Mouse (Mus musculus) right cerebral cortex, postnatal 36 days (tissue): Measurements from ENCODE around the gene Vgll2.

Experiments used
- DNase-seq, 2 experiments: peaks; one replicate each; pipeline ENCODE4 v3.0.0; 2022; ENCODE audit warnings: low spot score in 2 of 2, mixed read lengths in 1 of 2

Gene Vgll2

DNA sequence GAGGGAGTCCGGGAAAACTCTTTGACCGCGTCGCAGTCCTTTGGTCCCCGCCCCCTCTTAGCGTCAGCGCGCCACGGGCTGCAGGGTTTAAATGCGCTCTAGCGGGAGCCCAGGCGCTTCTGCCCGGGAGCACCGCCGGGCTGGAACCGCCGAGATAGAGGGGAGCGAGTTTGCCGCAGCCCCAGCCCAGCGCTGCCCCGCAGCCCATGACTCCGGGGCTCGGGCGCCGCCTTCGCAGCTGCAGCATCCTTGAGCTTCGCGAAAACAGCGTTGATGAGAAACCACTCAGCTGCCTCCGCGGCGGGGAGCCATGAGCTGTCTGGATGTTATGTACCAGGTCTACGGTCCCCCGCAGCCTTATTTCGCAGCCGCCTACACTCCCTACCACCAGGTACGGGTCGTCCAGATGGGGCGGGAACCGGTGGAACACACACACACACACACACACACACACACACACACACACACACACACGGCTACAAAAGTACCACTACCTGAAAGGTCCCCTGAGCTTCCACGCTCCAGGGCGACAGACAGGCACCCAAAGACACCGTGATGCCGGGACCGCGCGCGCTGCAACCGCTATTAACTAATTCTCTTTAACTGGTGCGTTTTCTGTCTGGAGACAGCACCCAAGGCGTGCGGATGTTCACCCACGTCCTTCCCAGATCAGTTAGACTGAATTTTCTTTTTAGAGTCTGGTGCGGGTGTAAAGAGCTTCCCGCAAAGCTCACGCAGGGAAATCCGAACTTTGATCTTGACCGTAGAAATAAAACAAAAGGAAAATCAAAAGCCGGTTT lies at the start of gene Vgll2:
Gene Vgll2 (plus strand): TSS at position 90 of the 800 bp plus-strand sequence.
- DNase-seq = peak; percentile 4 to 14

DNA sequence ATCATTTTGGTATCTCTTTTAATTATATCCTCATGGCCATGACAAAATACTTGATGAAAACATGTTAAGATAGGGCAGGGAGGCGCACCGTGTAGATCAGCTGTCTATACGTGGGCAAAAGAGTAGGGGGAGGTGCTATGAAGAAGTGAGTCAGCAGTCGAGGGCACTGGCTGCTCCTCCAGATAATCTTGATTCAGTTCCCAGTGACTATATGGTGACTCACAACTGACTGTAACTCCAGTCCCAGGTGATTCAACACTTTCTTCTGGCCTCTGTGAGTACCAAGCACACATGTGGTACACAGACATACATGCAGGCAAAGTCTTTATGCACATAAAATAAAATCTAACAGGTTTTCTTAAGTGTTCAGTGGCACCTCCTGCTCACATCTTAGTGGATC lies 47.2 kb upstream of the Vgll2 start:
- DNase-seq = peak; percentile 4 to 6

DNA sequence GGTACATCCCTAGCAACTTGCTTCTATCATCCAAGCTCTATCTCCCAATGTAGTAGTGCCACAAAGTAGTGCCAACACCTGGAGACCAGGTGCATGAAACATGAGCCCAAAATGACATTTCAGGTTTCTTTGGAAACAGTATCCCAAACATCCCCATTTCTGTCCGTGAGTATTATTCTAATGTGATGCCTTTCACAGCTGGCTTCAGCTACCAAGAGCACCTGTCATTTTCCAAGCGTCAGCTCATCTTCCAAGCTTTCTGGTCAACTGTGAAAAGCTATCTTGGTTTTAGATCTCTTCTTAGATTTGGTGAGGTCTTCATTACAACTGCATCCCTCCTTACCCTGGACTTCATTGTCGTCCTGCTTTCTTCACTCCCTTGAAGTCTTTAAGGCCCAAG lies 46.7 kb upstream of the Vgll2 start:
- no peak for DNase-seq

DNA sequence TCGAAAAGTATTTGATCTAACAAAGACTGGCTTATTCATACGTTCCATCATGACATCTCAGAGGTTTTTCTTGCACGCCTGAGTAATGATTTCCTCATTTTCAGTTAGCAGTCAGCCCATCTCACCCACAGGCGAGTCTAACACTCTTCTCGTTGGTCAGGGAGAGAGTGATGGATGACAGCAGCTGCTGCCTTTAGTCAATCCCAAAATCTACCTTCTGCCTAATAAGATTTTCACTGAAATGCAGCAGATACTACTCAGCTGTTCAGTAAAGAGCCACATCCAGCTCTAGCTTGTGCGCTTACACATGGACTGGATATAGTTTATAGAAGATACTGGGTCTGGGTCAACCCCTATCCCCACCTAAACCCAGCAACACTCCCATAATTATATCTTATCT lies 40.7 kb upstream of the Vgll2 start:
- no peak for DNase-seq

DNA sequence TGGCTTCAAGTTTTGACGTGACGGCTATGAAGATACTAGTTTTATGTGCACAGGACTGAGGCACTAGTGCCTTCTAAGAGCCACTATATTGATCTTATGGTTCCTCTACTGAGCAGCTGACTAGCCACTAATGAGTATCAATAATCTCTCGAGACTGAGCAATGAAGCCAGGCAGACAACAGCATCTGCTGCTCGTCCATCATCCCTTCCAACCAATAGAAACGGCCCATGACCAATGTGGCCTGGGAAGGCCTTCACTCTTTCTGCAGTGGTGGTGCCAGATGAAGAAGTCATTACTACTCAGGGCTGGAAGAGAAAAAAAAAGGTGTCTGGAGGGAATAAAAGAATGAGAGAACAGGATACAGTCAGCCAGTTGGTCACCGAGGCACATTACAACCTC lies 39.9 kb upstream of the Vgll2 start:
- DNase-seq = no peak

DNA sequence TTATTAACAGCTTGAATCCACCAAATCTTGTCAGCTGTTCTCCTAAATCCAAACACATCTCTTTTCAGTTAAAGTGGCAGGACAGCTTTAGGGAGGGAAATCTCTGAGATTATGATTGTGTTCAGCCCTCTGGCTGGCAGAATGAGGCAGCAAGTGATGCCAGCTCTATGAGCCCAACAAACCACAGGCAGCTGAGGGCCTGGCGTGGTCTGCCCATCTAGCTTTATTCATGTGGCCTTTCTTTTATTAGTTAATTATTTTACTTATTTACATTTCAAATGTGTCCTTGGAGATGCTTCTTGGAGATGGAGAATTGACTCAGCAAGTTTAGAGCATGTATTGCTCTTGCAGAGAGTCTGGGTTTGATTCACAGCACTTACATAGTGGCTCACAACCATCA lies 3.8 kb upstream of the Vgll2 start:
- DNase-seq = no peak

DNA sequence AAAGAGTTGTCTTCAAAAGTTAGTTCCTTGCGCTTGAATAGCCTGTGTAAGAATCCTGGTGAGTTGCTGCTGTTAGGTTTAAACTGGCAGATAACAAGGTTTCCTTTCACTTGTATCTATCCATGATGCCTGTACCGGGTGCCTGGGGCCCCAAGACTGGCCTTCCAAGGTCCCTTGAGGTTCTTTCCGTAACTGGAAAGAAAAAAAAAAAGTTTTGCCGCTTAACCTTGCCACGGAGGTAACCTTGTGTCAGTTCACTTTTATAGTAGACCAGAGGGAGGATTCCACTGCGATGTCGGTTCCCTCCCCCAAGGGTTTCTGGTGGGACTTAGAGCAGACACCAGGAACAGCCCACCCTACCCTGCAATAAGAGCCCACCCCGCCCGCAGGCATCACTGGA lies 1.1 kb upstream of the Vgll2 start:
- DNase-seq = no peak

DNA sequence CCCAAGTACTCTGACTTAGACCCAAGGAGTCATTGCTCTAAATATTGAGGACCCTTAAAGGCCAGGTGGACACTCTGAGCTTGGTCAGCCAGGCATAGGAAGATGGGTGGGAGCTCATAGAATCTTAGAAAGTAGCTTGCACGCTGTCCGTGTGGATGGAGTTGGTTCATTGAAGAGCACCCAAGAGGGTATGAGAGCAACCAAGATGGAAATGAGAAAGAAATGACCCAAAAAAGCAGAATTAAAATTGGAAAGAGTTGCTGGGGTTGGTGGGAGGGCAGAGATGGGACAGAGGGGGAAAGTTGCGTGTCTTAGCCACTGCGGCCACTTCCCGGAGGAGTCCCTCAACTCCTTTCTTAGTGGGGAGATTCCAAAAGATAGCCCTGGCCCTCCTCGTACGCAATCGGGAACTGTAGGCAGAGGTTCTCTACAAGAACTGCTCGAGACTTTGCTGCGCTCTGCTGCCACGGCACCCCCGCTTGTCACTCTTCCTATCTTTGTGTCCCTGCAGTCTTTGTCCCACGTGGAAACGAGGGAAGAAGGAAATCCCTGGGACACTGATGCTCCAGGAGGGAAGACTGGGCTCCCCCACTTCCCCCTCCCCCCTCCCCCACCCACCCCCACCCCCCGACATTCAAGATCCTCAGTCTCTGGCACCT lies 437 bp upstream of the Vgll2 start:
- DNase-seq = no peak

DNA sequence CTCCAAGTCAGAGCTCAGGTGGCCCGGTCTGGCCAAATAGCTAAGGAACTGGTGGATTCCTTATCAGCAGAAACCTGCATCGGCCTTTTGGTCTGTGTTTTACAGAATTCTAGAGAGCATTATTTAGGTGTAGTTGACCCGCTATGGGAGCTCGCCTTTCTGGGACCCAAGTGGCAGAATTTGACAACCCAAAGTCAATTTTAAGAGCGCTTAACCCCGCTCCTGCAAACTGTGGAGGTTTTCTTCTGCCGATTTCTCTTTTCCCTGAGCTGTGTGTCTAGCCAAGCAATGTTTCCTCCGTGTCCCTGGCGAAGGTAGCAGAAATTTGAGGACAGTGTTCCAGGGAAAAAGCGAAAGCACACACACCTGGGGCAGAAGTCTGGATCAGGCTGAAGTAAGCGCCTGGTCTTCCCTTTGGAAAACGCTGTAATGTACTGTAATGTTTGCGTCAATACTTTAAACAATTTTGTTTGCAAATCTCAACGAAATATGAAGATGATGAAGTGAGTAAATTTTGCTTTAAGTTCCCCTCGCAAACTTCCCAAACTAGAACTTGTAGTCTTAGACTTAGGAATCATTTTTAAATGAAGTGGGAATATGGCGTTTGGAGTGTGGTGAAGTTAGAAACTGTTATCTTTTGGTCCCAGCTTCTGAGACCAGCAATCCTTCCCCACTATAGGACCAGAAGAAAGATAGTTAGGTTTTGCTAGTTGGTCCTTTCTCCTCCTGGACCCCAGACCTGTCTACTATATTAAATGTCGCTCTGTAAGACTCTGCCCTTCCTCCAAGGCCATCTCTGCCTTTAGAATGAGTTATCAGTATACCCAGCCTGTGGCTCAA lies 1.1 kb downstream of the Vgll2 start:
- DNase-seq = no peak

DNA sequence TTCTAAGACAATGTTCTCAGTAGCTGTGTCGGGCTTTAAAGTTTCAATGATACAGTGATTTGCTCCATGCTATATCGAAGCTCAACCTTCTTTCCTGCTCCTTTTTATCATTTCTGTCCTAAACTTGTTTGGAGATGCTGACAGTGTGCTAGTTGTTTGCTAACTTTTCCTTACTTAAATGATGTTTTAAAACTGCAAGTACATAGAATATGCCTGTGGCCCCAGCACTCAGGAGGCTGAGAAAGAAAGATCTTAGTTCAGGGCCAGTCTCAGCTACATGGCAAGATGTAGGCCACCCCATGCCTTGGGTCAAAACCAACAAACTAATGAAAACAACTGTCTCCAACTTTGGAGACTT lies 1.7 kb downstream of the Vgll2 start:
- no peak for DNase-seq

DNA sequence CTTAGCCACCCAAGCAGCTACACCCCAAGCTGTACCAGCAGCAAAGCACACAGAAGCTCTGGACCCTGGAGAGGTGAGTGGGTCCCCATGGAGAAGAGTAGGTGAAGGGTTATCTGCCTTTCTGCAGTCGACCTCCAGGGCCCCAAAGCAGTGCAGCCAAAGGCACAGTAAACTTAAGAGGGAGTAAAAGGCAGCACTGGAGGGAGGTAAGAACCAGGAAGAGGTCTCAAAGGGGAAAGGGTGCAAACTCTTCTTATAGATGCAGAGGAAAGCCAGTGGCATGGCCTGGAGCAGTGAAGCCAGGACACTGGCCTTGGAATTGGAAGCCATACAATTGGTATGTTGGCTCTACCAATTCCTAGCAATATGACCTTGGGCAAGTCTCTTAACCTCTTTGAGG lies 3.0 kb downstream of the Vgll2 start:
- DNase-seq = no peak

DNA sequence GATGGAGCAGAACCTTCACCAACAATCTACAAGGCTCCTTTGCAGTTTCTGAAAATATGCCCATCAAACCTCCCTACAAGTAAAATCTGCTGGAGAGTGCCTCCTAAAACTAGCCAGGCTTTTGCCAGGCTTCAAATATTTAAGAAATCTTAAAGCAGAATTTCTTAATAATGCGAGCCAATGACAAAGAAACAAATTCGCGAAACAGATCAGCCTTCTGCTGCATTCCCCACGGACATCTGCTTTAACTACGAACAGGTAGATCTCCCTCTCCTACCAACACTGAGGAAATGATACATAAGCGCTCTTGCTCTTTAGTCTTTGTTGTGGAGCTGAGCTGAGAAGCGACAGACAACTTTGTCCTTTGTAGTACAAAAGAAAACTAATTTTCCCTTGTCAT lies 3.5 kb downstream of the Vgll2 start:
- no peak for DNase-seq

DNA sequence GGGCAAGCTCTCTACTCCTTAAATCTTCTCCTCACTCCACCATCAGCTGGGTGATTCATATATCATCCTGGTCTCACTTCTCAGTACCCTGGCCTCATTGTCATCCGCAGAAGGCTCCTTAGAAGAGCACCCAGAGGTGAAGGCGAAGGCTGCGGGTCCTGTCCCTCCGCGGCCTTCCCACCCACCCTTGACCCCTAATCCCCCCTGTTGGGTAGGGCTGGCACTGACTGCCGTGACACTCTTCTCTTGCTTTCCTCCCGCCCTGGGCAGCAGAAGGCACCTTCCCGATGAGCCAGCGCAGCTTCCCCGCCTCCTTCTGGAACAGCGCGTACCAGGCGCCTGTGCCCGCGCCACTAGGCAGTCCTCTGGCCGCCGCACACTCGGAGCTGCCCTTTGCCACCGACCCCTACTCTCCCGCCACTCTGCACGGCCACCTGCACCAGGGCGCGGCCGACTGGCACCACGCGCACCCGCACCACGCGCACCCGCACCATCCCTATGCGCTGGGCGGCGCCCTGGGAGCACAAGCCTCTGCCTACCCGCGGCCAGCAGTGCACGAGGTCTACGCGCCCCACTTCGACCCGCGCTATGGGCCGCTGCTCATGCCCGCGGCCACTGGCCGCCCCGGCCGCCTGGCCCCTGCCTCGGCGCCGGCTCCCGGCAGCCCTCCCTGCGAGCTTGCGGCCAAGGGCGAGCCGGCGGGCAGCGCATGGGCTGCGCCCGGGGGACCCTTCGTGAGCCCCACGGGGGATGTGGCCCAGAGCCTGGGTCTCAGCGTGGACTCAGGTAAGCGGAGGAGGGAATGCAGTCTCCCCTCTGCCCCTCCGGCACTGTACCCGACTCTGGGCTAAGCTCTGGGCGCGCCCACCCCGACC lies 5.1 kb downstream of the Vgll2 start:
- DNase-seq = no peak

DNA sequence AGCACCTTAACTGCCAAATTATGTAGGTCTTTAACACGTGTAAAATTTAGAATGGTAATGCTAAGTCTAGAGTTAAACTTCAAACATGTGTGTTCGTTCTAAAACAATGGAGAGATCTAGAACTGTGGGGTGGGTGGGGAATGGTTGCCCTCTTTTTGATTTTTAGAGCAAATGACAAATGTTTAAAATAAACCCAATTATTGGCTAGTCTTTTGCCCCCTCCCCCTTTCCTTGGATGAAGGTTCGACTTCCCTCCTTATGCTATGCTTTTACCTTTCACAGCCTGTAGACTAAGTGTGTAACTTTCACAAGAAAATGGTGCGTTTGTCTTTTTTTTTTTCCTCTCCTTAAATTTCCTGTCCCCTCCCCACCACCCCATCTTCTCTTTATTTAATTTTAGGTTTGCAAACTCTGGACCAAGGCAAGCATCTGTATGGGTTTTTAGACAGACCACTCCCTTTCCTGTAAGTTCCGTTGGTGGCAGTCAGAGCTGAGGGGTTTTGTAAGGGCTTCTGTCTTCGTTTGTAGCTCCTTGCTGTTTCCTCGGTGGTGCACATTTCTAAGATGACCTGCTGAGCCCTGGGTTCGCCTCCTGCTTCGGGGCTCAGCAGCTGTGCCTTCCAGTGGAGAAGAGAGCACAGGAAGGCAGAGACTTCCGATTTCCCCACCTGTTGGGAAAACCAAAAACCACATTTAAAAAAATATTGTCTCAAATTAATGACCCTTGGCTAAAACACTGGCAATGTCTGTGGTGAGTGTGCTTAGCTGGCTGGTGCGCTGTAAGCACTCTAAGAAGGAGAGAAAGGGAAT lies 6.5 kb downstream of the Vgll2 start:
- no peak for DNase-seq

DNA sequence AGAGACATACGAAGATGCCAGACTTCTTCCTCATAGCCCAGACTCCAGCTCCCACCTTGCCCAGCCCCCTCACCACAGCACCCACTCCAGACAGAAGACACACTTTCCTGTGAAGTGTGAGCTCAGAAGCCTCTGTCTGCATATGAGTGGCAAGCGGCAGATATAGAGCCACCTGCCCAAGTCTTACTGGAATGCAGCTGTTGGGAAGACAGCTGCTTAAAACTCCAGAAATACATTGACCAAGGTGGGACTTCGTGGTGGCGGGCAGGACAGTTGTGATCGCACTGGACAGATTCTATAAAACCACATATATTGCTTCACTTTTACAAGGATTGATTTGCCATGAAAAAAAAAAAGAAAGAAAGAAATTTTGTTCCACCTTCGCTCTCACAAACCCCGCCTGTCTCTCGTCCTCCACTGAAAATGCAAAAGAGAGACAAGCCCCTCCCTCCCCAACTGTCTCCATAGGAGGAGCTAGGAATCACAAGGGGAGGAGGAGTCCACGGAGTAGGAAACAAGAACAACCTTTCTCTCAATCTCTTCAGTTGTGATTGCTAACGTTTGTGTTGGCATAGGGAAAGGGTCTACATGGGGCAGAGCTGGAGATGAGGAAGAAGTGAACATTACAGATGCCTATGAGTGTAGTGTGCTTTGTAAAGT lies 7.2 kb downstream of the Vgll2 start:
- no peak for DNase-seq

DNA sequence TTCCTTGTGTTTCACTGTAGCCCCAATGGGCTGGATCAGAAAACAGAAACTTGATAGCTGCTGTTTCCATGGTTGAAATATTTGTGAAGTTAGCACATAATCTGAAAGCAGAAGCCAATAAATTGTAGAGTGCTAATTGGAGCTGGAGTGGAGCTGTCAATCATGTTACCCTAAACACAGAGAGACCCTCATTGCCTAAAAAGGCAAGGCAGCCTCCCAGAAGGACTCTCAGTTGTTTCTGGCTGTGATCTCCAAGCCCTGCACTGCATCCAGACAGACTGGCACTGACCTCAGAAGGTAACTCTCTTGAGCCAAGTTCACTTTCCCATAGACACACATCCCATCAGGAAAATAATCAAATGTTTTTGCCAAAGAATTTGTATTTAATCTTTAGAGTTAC lies 11.4 kb downstream of the Vgll2 start:
- DNase-seq = no peak

DNA sequence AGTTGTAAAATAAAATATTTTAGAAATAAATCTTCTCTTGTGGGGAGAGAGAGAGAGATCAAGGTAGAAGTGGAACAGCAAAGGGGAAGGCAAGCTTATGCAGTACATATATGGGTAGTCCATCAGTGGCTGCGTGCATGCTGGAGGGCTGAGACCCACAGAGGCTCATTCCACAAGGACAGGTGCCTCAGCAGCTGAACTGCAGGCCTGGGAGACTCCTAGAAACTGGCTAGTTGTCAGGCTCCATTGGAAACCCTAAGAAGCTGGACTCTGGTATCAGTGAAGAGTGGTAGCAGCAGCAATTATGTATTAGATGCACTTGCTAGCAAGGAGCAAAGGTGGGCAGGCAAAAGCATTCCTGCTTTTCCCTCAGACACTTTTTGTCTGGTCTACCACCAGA lies 17.1 kb downstream of the Vgll2 start:
- no peak for DNase-seq

DNA sequence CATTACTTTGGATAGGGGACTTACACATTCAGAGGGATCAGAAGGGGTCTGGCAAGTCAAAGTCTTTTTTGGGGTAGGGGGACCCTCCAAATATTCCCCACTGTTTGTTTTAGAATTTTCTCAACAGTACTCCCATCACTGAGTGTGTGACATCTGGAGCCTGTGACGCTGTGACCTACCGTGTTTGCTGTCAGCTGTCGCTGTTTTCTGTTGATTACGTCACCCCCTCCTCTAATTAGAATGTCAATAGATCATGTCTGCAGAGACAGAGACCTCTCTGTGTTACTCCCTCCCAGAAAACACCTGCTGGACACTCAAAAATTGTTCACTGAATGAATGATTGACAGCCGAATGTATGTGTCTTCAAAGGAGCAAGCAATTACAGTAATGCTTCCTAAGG lies 20.8 kb downstream of the Vgll2 start:
- no peak for DNase-seq

DNA sequence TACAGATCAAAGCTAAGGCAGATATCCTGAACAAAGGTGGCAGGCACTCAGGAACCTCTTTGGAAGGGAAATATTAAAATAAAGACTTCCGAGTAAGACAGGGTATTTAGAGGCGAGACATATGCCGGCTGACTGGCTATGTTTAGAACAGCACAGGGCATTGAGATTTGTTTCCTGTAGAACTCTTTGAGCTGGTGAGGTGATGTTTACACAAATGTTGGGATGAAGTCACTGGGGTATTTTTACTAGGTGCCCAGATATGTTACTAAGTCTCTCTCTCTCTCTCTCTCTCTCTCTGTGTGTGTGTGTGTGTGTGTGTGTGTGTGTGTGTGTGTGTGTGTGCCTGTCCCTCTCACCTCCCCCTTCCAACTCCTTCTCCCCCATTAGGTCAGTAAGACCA lies 26.0 kb downstream of the Vgll2 start:
- DNase-seq = no peak

DNA sequence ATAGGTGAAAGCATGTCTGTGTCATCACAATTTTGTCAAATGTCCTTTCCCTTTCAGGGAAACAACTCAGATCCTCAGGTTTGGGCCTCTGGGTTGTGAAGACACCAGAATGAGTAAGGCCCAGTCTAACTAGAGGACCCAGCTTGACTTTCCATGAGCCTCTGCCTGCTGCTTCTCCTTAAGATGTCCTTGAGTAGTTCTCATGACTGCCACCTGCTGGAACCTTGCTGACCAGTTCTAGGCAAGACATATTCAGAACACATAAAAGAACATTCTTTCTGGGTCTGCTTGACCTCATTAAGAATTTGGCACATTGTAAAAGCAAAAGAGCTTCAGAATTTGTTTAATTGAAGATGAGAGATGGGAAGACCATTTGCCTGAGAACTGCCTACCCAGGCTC lies 50.2 kb downstream of the Vgll2 start:
- peak; percentile 10 to 15 for DNase-seq
